Mouse (Mus musculus): ENCODE measurements around the gene Galnt9.

Galnt9 gene

DNA sequence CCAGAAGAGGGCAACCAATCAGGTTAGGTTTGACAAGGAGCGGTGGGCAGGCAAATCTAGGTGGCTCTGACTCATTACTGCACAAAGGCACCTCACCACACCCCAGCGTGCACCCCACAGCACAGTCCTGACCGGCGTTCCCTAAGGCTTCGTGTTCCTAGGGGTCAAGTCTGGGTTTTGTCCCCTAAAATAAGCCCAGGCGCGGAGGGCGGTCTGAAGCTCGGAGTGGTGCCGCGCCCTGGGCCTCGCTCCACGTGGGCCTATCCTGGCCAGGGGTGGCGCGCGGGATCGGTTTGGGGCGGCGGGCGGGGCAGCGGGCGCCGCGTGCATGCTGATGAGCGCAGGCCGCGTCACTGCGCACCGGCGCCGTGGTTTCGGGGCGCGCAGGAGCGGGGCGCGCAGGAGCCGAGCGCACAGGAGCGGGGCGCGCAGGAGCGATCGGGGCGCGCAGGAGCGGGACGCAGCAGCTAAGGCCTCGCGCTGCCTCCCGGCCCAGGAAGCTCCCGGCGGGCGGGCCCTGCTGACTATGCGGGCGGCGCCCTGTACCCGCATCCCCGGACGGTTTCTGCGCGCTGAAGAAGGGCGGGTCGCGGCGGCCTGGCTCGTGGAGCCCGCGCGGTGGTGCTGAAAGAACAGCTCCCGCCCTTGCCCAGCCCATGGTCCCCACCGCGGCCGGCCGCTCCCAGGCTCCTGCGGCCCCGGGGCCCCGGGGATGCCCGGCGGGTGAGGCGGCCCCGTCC lies at the start of gene Galnt9:
TSS of gene Galnt9 (plus strand) at position 405 of the 740 bp plus-strand sequence.
- DNase-seq, result peak; percentile 4 to 20

DNA sequence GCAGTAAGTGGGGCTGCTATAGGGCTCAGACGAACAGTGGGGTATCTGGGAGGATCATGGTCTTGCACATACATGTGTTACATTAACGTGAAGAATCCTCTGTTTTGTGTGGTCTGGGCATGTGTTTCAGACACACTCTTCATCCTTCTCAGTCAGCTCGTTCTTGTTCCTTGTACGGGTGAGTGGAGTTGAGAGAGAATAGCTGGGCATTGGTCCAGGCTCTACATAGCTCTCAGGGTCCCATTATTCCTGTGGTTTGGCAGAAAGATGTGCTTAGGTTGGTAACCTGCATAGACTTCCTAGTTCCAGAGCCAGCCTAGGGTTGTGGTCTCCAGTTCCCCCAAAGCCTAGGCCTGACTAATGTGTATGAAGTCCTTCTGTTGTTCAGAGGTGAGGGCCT lies 49.8 kb upstream of the Galnt9 start:
- peak in 1 of 2 experiments; percentile 20 for DNase-seq

DNA sequence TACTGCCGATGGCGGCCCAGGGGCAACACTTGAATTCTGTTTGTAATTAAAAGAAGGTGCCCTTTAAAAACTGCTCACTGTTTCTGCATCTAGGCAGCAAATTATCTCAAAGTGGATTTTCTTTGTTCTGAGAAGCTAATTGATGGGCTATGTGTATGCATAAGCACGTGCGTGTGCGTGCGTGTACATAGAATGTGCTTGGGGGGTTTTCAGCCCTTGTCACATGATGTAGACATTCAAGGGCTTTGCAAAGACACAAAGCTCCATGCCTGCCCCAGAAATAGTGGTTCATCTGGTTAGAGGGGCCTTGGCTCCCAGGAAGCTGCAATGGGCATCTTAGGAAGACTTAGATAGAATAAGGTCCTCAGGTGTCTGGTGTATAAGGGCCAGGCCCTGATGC lies 49.1 kb upstream of the Galnt9 start:
- DNase-seq, result no peak

DNA sequence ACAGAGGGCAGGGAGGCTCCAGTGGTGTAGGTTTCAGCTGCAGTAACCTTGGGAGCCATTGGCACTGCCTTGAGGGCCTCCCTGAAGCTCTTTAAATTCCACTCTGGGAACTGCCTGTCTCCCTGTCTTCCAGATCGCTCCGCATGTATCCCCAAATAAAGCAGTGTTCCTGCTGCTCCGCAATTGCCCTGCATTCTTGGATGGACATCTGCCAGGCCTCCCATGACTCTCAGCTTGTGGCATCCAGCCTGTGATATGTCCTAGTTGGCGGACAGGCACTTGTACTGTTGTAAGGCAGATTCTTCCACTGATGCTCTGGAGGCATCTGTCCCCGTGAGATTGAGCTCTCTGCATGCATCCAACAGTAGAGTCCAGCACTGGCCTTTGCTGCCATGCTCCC lies 46.6 kb upstream of the Galnt9 start:
- DNase-seq, result no peak

DNA sequence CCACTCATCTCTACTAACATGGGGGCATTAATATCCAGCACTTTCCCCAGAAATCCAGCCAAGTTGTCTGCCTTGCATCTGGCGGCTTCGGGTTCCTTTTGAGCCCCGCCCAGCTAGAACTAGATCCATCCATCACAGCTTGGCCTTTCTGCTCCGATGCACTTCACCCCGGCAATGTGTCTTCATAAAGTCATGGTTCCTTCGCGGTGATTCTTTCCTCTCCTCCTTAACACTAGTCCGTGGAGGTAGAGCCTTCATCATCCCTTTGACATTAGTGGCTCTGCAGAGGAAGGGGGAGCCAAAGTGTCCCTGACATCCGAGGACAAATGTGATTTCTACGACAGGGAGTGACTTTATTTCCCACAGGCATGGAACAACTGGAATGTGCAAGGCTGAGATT lies 46.1 kb upstream of the Galnt9 start:
- DNase-seq, result no peak

DNA sequence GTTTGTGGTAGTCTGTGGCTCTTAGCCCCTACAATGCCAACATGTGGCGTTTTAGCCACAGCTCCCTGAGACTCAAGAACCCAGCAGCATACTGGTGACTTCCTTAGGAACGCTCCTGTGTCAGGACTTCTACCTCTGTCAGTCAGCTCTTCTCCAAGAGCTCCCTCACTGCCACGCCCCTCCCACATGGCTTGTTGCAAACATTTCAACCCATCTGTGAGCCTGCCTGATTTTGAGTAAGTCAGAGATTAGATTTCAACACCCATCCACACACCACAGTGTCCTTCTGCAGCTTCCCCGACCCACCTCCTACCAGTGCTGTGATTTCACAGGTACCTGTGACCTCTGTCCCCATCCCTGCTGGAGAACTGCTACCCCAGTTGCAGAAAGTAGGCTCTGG lies 43.9 kb upstream of the Galnt9 start:
- DNase-seq, result no peak

DNA sequence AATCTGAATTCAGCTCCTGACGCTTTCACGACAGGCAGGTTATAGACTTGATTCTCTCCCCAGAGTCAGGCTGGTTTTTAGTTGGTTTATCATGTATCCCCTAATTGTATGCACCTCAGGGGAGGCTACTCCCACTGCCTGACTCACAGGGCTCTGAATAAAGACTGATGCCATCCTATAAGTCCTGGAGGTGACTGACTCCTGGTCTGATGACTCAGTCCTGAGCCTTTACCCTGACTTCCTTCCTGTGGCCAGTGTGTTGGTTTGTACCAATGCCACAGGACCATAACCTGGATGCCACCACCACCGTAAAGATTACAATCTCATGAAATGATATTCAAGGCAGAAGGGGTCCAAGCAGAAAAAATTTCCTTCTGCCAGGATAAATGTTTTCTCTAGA lies 40.8 kb upstream of the Galnt9 start:
- DNase-seq, result no peak

DNA sequence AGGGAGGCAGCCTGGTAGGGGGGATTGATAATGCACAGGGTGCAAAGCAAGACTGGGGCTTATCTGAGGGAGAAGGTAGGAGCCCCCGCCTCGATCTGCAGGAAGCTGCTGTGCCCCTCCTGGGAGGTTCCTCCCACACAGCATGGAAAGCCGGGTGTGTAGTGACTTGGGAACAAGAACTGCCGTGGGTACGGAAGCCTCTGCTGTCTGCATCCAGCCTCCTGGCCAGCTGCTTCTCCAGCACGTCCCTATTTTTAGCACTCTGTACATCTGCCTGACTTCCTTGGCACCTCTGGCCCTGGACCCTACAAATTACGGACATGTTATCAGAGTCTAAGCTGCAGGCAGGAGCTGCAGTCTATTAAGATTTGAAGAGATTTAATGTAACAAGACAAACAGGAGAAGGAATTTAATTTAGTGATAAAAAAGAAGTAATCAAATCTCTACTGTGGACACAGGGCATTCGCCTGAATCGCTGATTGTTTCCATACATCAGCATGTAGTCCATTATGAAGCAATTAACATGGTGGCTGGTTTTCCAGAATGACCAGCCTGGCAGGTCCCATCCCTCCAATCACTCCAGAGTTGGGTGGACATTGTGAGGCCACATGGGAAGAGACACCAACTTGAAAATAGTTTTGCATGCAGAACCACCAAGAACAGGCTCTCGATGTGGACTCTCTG lies 38.4 kb upstream of the Galnt9 start:
- DNase-seq, result no peak

DNA sequence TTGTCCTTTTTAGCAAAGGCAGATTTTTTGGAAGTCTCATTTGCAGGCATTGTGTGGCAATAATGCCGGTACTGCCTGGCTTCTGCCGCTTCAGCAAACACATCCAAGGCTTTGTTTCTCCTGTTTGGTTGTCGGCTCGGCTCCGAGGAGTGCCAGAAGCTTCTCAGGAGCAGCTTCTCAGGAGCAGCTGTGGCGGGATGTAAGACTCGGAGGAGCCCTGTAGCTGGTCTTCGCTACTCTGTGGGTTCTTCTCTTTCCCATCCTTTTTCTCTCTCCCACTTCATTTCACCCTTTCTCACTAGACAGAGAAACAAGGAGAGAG lies 37.9 kb upstream of the Galnt9 start:
- DNase-seq, result no peak

DNA sequence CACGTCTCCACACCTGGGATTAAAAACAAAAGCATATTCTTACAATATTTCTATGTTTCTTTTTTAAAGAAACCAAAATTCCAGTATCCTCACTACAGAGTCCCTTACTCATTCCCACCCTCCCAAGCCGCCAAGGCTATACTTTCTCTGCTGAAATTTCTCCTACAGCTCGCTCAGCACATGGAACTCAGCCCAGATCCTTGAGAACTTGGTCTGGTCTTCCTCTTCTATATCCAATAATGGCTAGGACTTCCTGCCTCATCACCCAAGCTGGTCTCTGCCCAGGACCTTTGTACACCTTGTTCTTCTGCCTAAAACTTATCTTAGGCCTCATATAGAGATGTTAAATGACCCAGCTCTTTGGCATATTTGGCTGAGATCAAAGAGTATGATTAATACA lies 37.3 kb upstream of the Galnt9 start:
- no peak for DNase-seq

DNA sequence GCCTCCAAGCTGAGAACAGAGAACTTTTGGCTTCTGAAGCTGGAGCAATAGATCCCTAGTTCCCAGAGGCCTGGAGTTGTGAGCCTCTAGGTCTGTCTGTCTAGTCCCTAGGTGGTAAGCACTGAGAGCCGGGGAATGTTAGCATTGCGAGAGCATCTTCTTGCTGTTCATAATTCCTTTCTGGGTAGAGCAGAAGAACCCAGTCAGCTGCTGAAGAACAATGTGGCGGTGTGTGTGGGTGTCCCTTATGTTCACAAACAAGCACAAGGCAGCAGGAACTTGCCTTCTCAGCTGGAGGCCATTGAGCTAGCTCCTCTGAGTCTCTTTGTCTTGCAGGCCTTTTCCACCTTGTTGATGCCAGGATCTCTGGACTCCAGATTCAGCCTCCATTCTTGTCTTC lies 36.2 kb upstream of the Galnt9 start:
- no peak for DNase-seq

DNA sequence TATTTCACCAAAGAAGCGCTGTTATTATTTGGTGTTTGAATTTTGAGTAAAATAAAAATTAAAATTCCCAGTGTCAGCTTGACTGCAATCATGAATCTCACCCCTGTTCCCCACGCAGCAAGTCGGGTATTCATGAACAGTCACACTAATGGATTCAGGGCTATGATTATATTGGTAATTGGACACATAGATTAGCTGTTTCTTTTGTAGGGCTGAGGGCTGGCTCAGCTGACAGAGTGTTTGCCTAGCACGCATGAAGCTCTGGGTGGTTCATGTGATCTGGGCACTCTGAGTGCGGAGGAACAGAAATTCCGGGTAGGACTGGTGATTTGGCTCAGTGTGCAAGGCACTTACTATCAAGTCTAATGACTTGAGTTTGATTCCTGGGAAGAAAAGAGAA lies 33.8 kb upstream of the Galnt9 start:
- no peak for DNase-seq

DNA sequence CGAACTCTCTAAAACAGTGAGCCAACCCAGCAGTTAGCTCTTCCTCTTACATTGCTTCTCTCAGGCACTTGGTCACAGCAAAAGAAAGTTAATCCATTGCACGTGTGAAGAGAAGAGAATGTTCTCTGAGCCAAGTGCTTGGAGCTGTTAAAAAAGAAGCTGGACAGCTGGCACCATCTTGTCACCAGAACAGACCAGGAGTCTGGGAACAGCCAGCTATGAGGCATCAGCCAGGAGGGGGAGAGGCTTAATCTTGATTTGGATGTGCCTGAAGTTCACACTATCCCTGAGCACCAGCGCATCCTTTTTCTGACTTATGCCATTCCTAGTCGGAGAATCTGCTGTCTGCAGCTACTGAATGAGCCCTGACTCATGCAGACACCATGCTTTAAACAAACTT lies 30.4 kb upstream of the Galnt9 start:
- DNase-seq, result no peak

DNA sequence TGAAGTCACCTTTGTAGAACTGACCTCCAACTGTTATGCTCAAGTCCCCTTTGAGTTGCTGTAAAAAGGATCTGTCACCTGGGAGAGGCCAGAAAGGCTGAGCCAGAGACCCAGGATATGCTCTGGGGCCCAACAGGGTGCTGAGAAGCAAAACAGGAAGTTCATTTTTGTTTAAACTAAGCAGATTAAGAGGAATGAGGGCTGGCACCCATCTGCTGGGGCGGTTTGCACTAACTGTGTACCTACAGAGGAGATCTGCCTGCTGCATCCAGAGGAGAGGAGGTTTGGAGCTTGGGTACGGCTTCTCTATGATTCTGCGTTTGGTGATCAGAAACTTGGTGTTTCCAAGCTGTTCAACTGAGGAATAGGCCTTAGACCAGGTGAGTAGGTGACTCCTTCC lies 29.5 kb upstream of the Galnt9 start:
- no peak for DNase-seq

DNA sequence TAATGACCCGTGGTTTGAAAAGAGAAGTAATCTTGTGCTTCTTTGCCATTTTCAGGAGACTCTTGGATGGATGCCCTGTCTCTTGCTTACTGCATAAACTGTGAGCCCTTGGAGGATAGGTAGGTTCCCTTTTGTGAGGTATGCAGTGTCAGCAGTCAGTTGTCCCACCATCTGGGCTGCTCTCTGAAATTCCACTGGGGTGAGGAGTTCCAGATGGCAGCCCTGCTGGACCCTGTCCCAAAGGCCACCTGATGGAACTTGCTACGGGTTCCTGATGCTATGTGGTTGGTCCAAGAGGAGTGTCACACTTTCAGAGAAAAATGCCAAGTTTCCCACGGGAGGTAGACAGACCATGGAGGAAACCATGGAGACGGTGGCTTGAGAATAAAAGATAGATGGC lies 27.8 kb upstream of the Galnt9 start:
- no peak for DNase-seq

DNA sequence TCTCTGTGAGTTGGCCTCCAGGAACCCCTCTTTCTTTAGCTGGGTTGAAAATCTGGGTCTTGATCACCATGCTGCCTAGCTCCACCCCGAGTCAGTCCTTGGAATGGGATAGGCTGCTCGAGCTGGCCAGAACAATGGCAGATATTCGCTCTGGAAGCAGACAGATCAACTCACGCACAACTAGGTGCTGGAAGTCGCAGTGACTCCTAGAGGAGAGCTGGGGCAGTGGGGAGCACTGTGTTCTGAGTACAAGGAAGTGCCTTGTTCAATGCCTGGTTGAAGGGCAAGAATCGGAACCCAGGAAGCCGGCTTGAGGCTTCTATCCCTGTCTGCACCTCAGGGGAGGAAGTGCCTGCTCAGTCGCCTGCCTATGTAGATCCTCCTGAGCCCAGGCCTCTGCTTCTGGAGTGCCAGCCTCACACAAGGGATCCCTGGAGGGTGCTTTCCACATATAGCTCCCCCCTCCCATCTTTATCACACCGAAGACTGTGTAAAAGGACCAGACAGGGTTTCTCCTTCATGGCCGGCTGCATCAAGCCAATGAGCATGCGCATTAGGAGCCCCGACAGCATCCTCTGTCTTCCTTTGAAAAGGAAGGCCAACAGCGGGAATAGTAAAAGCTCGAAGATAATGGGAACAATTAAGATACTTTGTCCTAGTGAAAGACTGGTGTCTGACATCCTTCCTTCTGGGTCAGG lies 25.9 kb upstream of the Galnt9 start:
- no peak for DNase-seq

DNA sequence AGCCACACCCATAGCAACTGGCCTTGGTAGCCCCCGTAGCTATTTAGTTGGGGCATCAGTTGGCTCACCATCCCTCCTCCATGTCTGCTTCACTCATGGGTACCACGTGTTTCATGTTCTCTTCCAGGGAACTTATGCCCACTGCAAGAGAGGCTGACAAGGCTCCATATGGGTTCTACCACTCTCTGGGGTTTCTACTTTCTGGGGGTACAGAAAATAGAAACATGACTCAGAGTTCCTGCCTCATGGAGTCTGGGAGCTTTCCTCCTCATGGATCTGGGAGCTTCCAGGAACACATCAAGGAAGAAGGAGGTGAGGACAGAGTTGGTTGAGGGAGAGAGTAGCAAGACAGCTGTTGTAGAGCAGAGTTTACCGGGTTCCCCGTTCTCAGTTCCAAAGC lies 23.2 kb upstream of the Galnt9 start:
- no peak for DNase-seq

DNA sequence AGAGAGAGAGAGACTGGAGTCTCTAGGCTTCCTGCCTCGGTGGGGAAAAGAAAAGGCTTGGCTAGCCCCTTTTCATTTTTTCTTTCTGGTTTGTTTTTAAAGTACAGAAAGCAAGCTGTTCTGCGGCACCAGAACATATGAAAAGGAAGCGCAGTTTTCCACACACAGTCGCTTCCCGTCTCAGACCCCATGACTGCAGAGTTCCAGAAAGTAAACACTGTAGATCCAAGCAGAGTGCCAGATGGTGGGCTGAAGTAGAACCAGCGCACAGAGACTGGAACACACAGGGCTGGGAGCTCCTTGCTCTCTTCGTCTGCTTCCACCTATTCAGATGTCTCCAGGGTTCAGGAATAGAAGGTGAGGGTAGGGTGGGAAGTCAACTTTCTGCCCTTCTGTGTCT lies 22.3 kb upstream of the Galnt9 start:
- DNase-seq, result no peak

DNA sequence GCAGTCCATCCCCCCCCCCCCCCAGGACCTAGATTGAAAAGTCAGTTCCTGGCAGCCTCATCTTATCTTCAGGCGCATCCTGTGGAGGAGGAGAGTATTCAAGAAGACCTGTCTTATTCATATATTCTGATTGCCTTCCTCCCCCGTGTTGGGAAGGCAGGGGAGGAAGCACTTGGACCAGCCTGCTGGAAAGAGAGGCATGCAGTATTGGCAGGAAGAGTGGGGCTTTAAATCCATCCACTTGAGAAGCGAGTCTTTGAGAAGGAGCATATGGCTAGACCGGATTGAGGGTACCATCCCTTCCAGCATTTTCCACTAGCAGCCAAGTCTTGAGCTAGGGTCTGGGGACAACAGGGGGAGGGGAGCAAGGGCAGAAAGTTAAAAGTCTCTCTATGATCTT lies 20.9 kb upstream of the Galnt9 start:
- DNase-seq, result no peak

DNA sequence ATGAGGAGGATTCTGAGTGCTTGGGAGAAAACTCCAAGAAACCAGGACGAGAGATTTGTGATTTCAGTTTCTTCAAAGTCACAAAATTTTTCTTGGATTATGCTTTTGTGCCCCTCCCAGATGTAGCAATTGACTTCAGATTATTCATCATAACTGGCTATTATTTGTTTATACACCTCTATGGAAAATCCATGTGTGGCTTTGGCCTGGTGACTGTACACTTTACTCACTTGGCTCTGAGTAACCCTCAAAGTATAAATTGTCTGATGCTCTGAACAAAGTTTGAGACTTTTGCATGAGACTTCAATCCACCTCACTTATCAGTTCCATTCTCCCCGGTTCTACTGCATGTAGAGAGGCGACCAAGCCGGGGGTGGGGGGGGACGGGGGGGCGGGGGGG lies 18.5 kb upstream of the Galnt9 start:
- no peak for DNase-seq

DNA sequence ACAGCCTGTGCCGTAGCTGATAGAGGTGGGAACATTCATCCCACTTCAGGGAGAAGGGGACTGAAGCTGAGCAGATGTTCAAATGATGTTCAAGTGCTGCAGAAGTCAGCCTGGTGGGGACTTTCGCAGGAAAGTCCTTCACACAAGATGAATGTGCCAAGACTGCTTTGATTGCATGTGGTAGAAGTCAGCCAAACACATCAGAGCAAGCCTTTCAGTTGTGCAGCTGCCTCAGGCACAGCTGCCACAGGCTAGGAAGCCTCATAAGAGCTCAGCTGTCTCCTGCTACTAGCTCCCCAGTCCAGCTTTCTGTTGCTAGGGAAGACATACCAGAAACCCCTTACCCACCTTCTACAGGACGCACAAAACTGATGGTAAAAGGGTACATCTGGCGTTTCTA lies 17.6 kb upstream of the Galnt9 start:
- no peak for DNase-seq

DNA sequence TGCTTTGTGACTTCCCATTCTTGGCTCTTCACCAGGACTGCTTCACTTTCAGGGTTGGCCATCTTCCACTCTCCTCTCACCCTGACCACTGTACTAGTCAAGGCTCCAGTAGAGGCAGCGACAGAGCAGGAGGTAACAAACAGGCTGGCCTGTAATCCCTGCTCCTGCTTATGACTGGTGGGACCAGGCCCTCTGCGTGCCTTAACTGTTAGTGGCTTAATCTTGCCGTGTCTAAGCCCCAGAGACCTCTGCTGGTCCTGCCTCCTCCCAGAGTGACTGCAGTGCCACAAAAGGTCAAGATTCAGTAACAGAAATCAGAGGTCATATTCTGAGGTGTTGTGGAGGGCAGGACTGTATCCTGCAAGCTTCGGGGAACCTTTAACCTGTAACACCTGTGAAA lies 13.1 kb upstream of the Galnt9 start:
- no peak for DNase-seq

DNA sequence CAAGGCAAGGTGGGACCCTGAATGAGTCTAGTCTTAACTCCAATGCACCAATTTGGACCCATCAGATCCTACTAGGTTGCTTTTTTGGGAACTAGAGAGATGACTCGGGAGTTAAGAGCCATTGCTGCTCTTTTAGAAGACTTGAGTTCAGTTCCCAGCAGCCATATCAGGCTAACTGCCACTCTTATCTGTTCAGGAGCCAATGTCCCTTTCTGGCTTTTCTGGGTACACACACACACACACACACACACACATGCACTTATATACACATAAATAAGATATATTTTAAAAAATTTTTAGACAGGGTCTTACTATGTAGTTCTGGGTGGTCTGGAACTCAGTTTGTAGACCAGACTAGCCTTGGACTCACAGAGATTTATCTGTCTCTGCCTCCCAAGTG lies 9.8 kb upstream of the Galnt9 start:
- DNase-seq, result no peak

DNA sequence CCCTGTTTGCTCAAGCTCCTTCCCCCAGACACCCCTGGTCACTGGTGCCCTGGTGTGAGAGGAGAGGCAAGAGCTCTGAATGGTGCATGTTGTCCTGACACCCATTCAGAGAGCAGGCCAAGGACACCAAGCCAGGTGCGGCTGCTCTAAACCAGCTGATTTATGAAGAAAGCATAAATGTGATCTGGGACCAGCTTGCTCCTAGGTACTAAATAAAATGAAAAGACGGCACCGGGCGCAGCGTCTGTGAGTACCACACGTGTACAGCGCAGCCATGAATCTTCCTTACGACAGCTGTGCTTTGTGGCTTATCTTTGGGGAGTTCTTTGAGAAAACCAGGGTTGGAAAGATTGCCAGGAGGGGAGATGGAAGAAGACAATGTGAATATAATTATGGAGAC lies 8.2 kb upstream of the Galnt9 start:
- DNase-seq, result no peak

DNA sequence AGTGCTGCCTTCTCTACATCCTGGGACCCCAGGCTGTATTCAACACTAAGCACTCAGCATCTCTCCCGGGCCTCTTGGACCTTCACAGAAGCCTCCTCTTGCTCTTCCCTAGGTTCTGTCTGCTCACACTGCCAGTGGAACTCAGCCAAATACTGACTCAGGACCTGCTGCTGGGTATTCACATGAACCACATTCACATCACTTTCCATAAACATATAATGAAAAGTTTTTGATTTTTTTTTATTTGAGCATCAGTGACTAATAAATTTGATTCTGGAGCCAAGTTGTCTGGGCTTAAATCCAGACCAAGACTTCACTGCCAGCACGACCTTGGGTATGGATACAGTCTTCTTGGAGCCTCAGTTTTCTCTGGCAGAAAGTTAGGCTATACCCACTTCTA lies 3.2 kb upstream of the Galnt9 start:
- DNase-seq, result no peak

Data from lung, adult 18-20 months (tissue).